Mouse (Mus musculus): ENCODE measurements around the gene Arhgef10l.
"Not testable (repeated sequence)": the region's sequence is repeated elsewhere in the genome, so short reads cannot be mapped to it uniquely, and the experiment has no call there.

Arhgef10l gene

GRCm38 (mm10) chr4:140605790-140606189 is 60.0 kb downstream of the Arhgef10l start:
- DNase-seq (ENCODE audit: low spot score) = no peak

- no peak for DNase-seq (ENCODE audit: low spot score)
These were observed 60.6 kb downstream of the Arhgef10l start for GRCm38 (mm10) chr4:140605247-140605646.

- DNase-seq (ENCODE audit: low spot score) = no peak
These were observed 61.3 kb downstream of the Arhgef10l start for GRCm38 (mm10) chr4:140604541-140604940.

GRCm38 (mm10) chr4:140602022-140602421 is 63.8 kb downstream of the Arhgef10l start:
- no peak for DNase-seq (ENCODE audit: low spot score)

GRCm38 (mm10) chr4:140601153-140601552 is 64.7 kb downstream of the Arhgef10l start:
- DNase-seq (ENCODE audit: low spot score) = no peak

- no peak for DNase-seq (ENCODE audit: low spot score)
These were observed 67.0 kb downstream of the Arhgef10l start for GRCm38 (mm10) chr4:140598846-140599245.

- DNase-seq (ENCODE audit: low spot score) = no peak
These were observed 67.9 kb downstream of the Arhgef10l start for GRCm38 (mm10) chr4:140597928-140598327.

- no peak for DNase-seq (ENCODE audit: low spot score)
These were observed 68.4 kb downstream of the Arhgef10l start for GRCm38 (mm10) chr4:140597378-140597777.

GRCm38 (mm10) chr4:140593771-140594505 is 71.9 kb downstream of the Arhgef10l start:
- DNase-seq (ENCODE audit: low spot score) = no peak

GRCm38 (mm10) chr4:140592990-140593770 is 72.6 kb downstream of the Arhgef10l start:
- no peak for DNase-seq (ENCODE audit: low spot score)

GRCm38 (mm10) chr4:140592217-140592759 is 73.5 kb downstream of the Arhgef10l start:
- peak; percentile 90 for DNase-seq (ENCODE audit: low spot score)

GRCm38 (mm10) chr4:140586478-140586877 is 79.3 kb downstream of the Arhgef10l start:
- no peak for DNase-seq (ENCODE audit: low spot score)

GRCm38 (mm10) chr4:140584240-140584639 is 81.6 kb downstream of the Arhgef10l start:
- DNase-seq (ENCODE audit: low spot score) = peak; percentile 24

- no peak for DNase-seq (ENCODE audit: low spot score)
These were observed 83.3 kb downstream of the Arhgef10l start for GRCm38 (mm10) chr4:140582390-140583088.

GRCm38 (mm10) chr4:140581730-140582389 is 84.0 kb downstream of the Arhgef10l start:
- DNase-seq (ENCODE audit: low spot score) = peak; percentile 20

- DNase-seq (ENCODE audit: low spot score) = no peak
These were observed 84.5 kb downstream of the Arhgef10l start for GRCm38 (mm10) chr4:140581341-140581729.

GRCm38 (mm10) chr4:140580866-140581265 is 84.9 kb downstream of the Arhgef10l start:
- no peak for DNase-seq (ENCODE audit: low spot score)

GRCm38 (mm10) chr4:140579576-140579975 is 86.2 kb downstream of the Arhgef10l start:
- DNase-seq (ENCODE audit: low spot score) = no peak

GRCm38 (mm10) chr4:140579149-140579548 is 86.7 kb downstream of the Arhgef10l start:
- no peak for DNase-seq (ENCODE audit: low spot score)

GRCm38 (mm10) chr4:140576628-140577027 is 89.2 kb downstream of the Arhgef10l start:
- DNase-seq (ENCODE audit: low spot score) = no peak

- DNase-seq (ENCODE audit: low spot score) = not testable (repeated sequence)
These were observed 90.9 kb downstream of the Arhgef10l start for GRCm38 (mm10) chr4:140574863-140575262.

GRCm38 (mm10) chr4:140572376-140572775 is 93.4 kb downstream of the Arhgef10l start:
- DNase-seq (ENCODE audit: low spot score) = no peak

Measured in urinary bladder, postnatal 14 days (tissue).